Mouse (Mus musculus): Measurements from ENCODE around the gene Ghdc. TPM values are rescaled to one million over a fixed set of nuclear protein-coding genes. Genes with fewer than 3 reads are reported as not detected.

Gene Ghdc
- total RNA-seq, 1 experiment from 2014 or later = 2.4 TPM

Other genes with a start within 250 kb of the Ghdc start
- gene Acly, start 243.0 kb downstream of the Ghdc start, total RNA-seq (2017) = 91.6 and 97.6 TPM in 2 replicates
- gene Ttc25, start 225.3 kb downstream of the Ghdc start, total RNA-seq (2017) = 0.31 TPM in 1 of 2 replicates, not detected in the other
- gene Cnp, start 196.1 kb downstream of the Ghdc start, total RNA-seq (2017) = 26.4 and 27.5 TPM in 2 replicates
- gene Nkiras2, start 151.7 kb downstream of the Ghdc start, total RNA-seq (2017) = 6.9 and 10.7 TPM in 2 replicates
- 129 and 135 TPM in 2 replicates for gene Dnajc7, start 150.8 kb downstream of the Ghdc start, total RNA-seq (2017)
- 0.20 TPM in 1 of 2 replicates, not detected in the other for gene Zfp385c, start 78.5 kb downstream of the Ghdc start, total RNA-seq (2017)
- 31.1 and 33.1 TPM in 2 replicates for gene Dhx58, start 66.7 kb downstream of the Ghdc start, total RNA-seq (2017)
- gene Kat2a, start 58.5 kb downstream of the Ghdc start, total RNA-seq (2017) = 26.1 TPM in 2 replicates
- not detected in 2 replicates for gene Hspb9, start 57.1 kb downstream of the Ghdc start, total RNA-seq (2017)
- gene Rab5c, start 32.7 kb downstream of the Ghdc start, total RNA-seq (2017) = 75.3 and 87.9 TPM in 2 replicates
- gene Kcnh4, start 11.0 kb downstream of the Ghdc start, total RNA-seq (2017) = 0.13 TPM in 1 of 2 replicates, not detected in the other
- not detected in 2 replicates for gene Hcrt, start 8.0 kb downstream of the Ghdc start, total RNA-seq (2017)
- gene Stat5b, start 79.8 kb upstream of the Ghdc start, total RNA-seq (2017) = 58.8 and 66.2 TPM in 2 replicates
- gene Stat5a, start 88.4 kb upstream of the Ghdc start, total RNA-seq (2017) = 48.2 and 54.6 TPM in 2 replicates
- 108 and 135 TPM in 2 replicates for gene Stat3, start 168.6 kb upstream of the Ghdc start, total RNA-seq (2017)
- gene Cavin1, start 199.9 kb upstream of the Ghdc start, total RNA-seq (2017) = 9.8 and 13.4 TPM in 2 replicates
- 7.5 and 32.6 TPM in 2 replicates for gene Atp6v0a1, start 238.5 kb upstream of the Ghdc start, total RNA-seq (2017)